Mouse (Mus musculus) embryonic facial prominence, embryonic 12.5 days (tissue): ENCODE measurements around the gene Pakap. TPM values are rescaled to one million over a fixed set of nuclear protein-coding genes. Genes with fewer than 3 reads are reported as not detected.

Experiments used
- ATAC-seq: fragments of 200-750 bp; cut with Nextera tagmentation; 2 replicates; pipeline ENCODE4 v1.8.0; 2017; ENCODE audit not compliant: insufficient number of reproducible peaks, insufficient read depth, low FRiP score, low TSS enrichment
- H3K27ac ChIP-seq: fragments of 300-500 bp; sonication (generic); 2 replicates; pipeline ENCODE4 v1.5.1; 2016; ENCODE audit warnings: mild to moderate bottlenecking
- H3K27me3 ChIP-seq: fragments of 300-500 bp; sonication (generic); 2 replicates; pipeline ENCODE4 v1.6.1; 2016; ENCODE audit warnings: mild to moderate bottlenecking, moderate library complexity
- H3K36me3 ChIP-seq: fragments of 300-500 bp; sonication (generic); 2 replicates; pipeline ENCODE4 v1.6.1; 2016; ENCODE audit warnings: mild to moderate bottlenecking
- H3K4me1 ChIP-seq: fragments of 300-500 bp; sonication (generic); 2 replicates; pipeline ENCODE4 v1.6.1; 2016
- H3K4me2 ChIP-seq: fragments of 300-500 bp; sonication (generic); replicated peaks from 2 replicates; pipeline ENCODE4 v1.6.1; 2016; ENCODE audit warnings: mild to moderate bottlenecking, moderate library complexity
- H3K4me3 ChIP-seq: fragments of 300-500 bp; sonication (generic); 2 replicates; pipeline ENCODE4 v1.5.1; 2016; ENCODE audit warnings: mild to moderate bottlenecking
- H3K9ac ChIP-seq: fragments of 300-500 bp; sonication (generic); 2 replicates; pipeline ENCODE4 v1.6.1; 2016; ENCODE audit warnings: mild to moderate bottlenecking, moderate library complexity
- H3K9me3 ChIP-seq: fragments of 300-500 bp; sonication (generic); 2 replicates; pipeline ENCODE4 v1.6.1; 2016; ENCODE audit warnings: mild to moderate bottlenecking, moderate library complexity
- WGBS: fragments of 180-500 bp; shearing (Covaris S2); methylation state at CpG from one replicate; pipeline ENCODE4 v1.1.7; 2016; 5-methylcytosine and 5-hydroxymethylcytosine counted together
- polyA plus RNA-seq: library from polyadenylated mRNA; unstranded; fragments of >200 nt; fragmentation: Nextera tagmentation; extraction: Ambion mirVana; gene quantifications from 2 replicates; pipeline ENCODE4 v1.2.1, GENCODE M21; 2016

Gene Pakap
- polyA plus RNA-seq, 1 experiment from 2014 or later: 42.5 TPM

DNA sequence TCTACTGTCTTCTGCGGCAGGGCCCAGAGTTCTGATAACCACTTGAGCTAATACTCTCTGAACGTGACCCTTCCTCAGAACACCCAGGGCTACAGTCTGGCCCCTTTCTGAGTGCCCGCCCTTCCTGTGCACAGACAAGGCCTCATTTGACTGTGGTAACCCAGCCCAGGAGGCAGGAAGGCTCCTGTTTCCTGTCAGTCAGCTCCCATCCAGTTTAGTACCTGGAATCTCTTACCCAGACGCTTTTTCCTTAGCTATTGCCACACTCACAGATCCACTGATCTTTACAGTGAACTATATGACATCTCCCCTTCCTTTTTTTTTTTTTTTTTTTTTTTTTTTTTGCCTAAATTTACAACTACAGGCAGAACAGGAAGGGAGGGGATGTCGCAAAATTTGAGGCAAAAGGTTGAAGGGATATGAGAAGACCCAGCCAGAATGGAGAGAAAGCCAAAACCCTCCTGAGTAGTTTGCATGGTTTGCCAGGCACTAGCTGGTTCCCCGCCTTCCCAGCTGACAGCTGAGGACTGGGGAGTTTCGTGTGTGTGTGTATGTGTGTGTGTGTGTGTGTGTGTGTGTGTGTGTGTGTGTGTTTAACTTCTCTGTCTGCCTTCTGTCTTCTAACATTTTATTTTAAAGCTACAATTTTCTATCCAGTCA is 245.1 kb downstream of the Pakap start:
- H3K36me3 ChIP-seq: no peaks in the 10 kb centered on the region
- H3K4me2 ChIP-seq: no peak overlapping the region
- 0 out of 2 replicates have a peak, but pooled peaks cover 6% of the 10 kb centered on the region for H3K4me1 ChIP-seq
- no peak overlapping the region for H3K4me3 ChIP-seq
- H3K9me3 ChIP-seq: 0 out of 2 replicates have a peak, but pooled peaks cover 2% of the 10 kb centered on the region
- peak; percentile 15; the same call in 1 of the 2 replicates for ATAC-seq
- peak overlapping the region; percentile 32; the same call in 1 of the 2 replicates for H3K27ac ChIP-seq
- 29% methylated on average over 7 of the region's 7 CpGs for WGBS
- H3K27me3 ChIP-seq: no peaks in the 10 kb centered on the region
- no peak overlapping the region for H3K9ac ChIP-seq

GRCm38 (mm10) chr4:57813576-57813945 is 245.6 kb downstream of the Pakap start:
- ATAC-seq: no peak
- Histone ChIP-seq H3K4me2 (no peak overlapping the region), H3K36me3 (no peaks in the 10 kb centered on the region), H3K9ac (no peak overlapping the region), H3K4me3 (no peak overlapping the region), H3K9me3 (no peaks in the 10 kb centered on the region), H3K27me3 (no peaks in the 10 kb centered on the region), H3K27ac (peak overlapping the region; percentile 23; the same call in 1 of the 2 replicates), H3K4me1 (0 out of 2 replicates have a peak, but pooled peaks cover 6% of the 10 kb centered on the region)
- WGBS: 87% methylated on average over 4 of the region's 4 CpGs

GRCm38 (mm10) chr4:57815355-57815754 is 247.4 kb downstream of the Pakap start:
- no peak overlapping the region for H3K9ac ChIP-seq
- H3K4me2 ChIP-seq: no peak overlapping the region
- no peaks in the 10 kb centered on the region for H3K36me3 ChIP-seq
- no peaks in the 10 kb centered on the region for H3K27me3 ChIP-seq
- H3K4me3 ChIP-seq: no peak overlapping the region
- no peak overlapping the region for H3K27ac ChIP-seq
- no peaks in the 10 kb centered on the region for H3K9me3 ChIP-seq
- H3K4me1 ChIP-seq: 0 out of 2 replicates have a peak, but pooled peaks cover 6% of the 10 kb centered on the region
- ATAC-seq: no peak
- WGBS: 73% methylated on average over 2 of the region's 2 CpGs

- Histone ChIP-seq H3K27me3 (no peaks in the 10 kb centered on the region), H3K27ac (no peak overlapping the region), H3K4me3 (no peak overlapping the region), H3K36me3 (no peaks in the 10 kb centered on the region), H3K9ac (no peak overlapping the region), H3K4me2 (no peak overlapping the region), H3K4me1 (0 out of 2 replicates have a peak, but pooled peaks cover 6% of the 10 kb centered on the region), H3K9me3 (no peaks in the 10 kb centered on the region)
- no peak for ATAC-seq
- 87% methylated on average over 8 of the region's 8 CpGs for WGBS
Observed at GRCm38 (mm10) chr4:57816146-57816545, 248.2 kb downstream of the Pakap start.

- H3K4me1 ChIP-seq: peaks cover 19% of the 10 kb centered on the region
- no peaks in the 10 kb centered on the region for H3K27me3 ChIP-seq
- H3K9me3 ChIP-seq: no peaks in the 10 kb centered on the region
- H3K9ac ChIP-seq: no peak overlapping the region
- no peaks in the 10 kb centered on the region for H3K36me3 ChIP-seq
- no peak for ATAC-seq
- no peak overlapping the region for H3K4me2 ChIP-seq
- no peak overlapping the region for H3K27ac ChIP-seq
- WGBS: 87% methylated on average over 24 of the region's 24 CpGs
- no peak overlapping the region for H3K4me3 ChIP-seq
Observed at GRCm38 (mm10) chr4:57820839-57821374, 252.9 kb downstream of the Pakap start.

GRCm38 (mm10) chr4:57821556-57822356 is 253.8 kb downstream of the Pakap start:
- Histone ChIP-seq H3K4me1 (peaks cover 19% of the 10 kb centered on the region), H3K27ac (peak overlapping the region; percentile 8), H3K36me3 (no peaks in the 10 kb centered on the region), H3K9me3 (no peaks in the 10 kb centered on the region), H3K4me3 (no peak overlapping the region), H3K9ac (no peak overlapping the region), H3K27me3 (no peaks in the 10 kb centered on the region), H3K4me2 (0 out of 2 replicates have a peak overlapping the region, but pooled peaks have one; percentile 13)
- WGBS: 16% methylated on average over 11 of the region's 11 CpGs
- 0 out of 2 replicates have a peak, but pooled peaks have one; percentile 47 for ATAC-seq

DNA sequence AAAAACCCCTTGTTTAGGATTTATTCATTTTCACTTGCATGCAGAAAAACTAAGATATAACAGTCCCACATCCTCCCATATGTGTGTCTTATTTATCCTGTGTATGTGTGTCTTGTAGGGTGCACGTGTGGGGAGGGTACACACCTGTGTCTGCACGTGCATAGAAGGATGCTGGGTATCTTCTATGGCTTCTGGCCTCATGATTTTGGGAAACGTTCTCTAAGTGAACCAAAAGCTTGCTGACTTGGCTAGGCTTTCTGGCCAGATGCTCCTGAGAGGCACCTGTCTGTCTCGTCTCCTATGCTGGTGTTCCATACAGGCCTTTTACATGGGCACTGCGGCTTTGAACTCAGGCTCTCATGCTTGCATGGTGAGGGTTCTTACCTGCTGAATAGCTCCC is 254.7 kb downstream of the Pakap start:
- no peak overlapping the region for H3K4me3 ChIP-seq
- WGBS: 84% methylated on average over 5 of the region's 5 CpGs
- no peaks in the 10 kb centered on the region for H3K9me3 ChIP-seq
- H3K4me1 ChIP-seq: peaks cover 19% of the 10 kb centered on the region
- H3K9ac ChIP-seq: no peak overlapping the region
- no peak overlapping the region for H3K27ac ChIP-seq
- no peaks in the 10 kb centered on the region for H3K36me3 ChIP-seq
- H3K4me2 ChIP-seq: no peak overlapping the region
- H3K27me3 ChIP-seq: no peaks in the 10 kb centered on the region
- no peak for ATAC-seq

DNA sequence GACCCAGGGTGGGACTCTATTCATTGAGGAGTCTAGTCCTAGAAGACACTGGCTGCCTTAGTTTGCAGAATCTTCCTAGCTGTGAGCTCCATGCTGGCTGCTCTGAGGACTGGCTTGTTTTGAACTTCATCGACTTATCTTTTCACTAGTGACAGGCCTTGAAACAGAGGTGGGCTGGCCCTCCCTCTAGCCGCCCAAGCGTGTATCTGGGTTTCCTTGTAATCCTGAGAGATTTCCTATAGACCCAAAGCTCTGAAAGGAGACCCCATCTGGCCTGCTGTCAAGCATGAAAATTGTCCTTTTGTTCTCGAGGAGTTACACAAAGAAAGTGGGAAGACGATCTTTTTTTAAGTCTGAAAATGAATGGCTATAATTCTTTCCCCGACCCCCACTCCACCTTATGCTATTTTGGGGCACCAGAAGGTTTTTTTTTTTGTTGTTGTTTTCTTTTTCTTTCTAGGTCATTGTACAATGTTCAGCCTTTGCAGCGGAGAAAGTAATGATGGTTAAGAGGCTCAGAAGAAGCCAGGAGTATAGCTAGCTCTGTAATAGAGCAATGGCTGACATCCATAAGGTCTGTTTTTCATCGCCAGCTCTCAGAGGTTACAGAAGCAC is 256.8 kb downstream of the Pakap start:
- WGBS: 30% methylated on average over 8 of the region's 8 CpGs
- Histone ChIP-seq H3K4me3 (no peak overlapping the region), H3K4me2 (no peak overlapping the region), H3K36me3 (no peaks in the 10 kb centered on the region), H3K27me3 (no peaks in the 10 kb centered on the region), H3K9ac (no peak overlapping the region), H3K4me1 (peaks cover 23% of the 10 kb centered on the region), H3K27ac (peak overlapping the region; percentile 32; the same call in 1 of the 2 replicates), H3K9me3 (no peaks in the 10 kb centered on the region)
- ATAC-seq: no peak

- no peak overlapping the region for H3K4me3 ChIP-seq
- WGBS: 83% methylated on average over 7 of the region's 7 CpGs
- H3K9ac ChIP-seq: no peak overlapping the region
- H3K9me3 ChIP-seq: no peaks in the 10 kb centered on the region
- no peaks in the 10 kb centered on the region for H3K36me3 ChIP-seq
- H3K4me1 ChIP-seq: peaks cover 23% of the 10 kb centered on the region
- H3K27ac ChIP-seq: no peak overlapping the region
- H3K4me2 ChIP-seq: no peak overlapping the region
- no peak for ATAC-seq
- H3K27me3 ChIP-seq: no peaks in the 10 kb centered on the region
Observed at GRCm38 (mm10) chr4:57826272-57826671, 258.3 kb downstream of the Pakap start.

- Histone ChIP-seq H3K4me3 (no peak overlapping the region), H3K9ac (no peak overlapping the region), H3K27me3 (no peaks in the 10 kb centered on the region), H3K36me3 (no peaks in the 10 kb centered on the region), H3K9me3 (no peaks in the 10 kb centered on the region), H3K4me2 (no peak overlapping the region), H3K4me1 (peaks cover 20% of the 10 kb centered on the region), H3K27ac (no peak overlapping the region)
- no peak for ATAC-seq
- 72% methylated on average over 9 of the region's 9 CpGs for WGBS
Observed at GRCm38 (mm10) chr4:57829131-57829530, 261.2 kb downstream of the Pakap start.

- 61% methylated on average over 3 of the region's 3 CpGs for WGBS
- no peak for ATAC-seq
- no peaks in the 10 kb centered on the region for H3K36me3 ChIP-seq
Observed at GRCm38 (mm10) chr4:57829740-57830139, 261.8 kb downstream of the Pakap start.

More at GRCm38 (mm10) chr4:57829740-57830139, 261.8 kb downstream of the Pakap start:
- H3K9ac ChIP-seq: no peak overlapping the region
- no peaks in the 10 kb centered on the region for H3K9me3 ChIP-seq
- H3K4me3 ChIP-seq: no peak overlapping the region
- H3K4me2 ChIP-seq: no peak overlapping the region
- peaks cover 14% of the 10 kb centered on the region for H3K4me1 ChIP-seq
- H3K27ac ChIP-seq: no peak overlapping the region
- no peaks in the 10 kb centered on the region for H3K27me3 ChIP-seq
